Mouse (Mus musculus) megakaryocyte, adult 5-6 weeks (primary cell): ENCODE measurements at regions not wholly inside any gene's neighbourhood (a gene's known extent, or its start where the extent isn't known, plus 50 kb on each side); places are given as distances from the start of the nearest gene placed in this dataset.

Experiments
- ATAC-seq: 2 replicates; pipeline ENCODE4 v1.8.0; 2016; ENCODE audit warnings: mild to moderate bottlenecking, inconsistent platforms; ENCODE audit not compliant: poor library complexity, severe bottlenecking

DNA sequence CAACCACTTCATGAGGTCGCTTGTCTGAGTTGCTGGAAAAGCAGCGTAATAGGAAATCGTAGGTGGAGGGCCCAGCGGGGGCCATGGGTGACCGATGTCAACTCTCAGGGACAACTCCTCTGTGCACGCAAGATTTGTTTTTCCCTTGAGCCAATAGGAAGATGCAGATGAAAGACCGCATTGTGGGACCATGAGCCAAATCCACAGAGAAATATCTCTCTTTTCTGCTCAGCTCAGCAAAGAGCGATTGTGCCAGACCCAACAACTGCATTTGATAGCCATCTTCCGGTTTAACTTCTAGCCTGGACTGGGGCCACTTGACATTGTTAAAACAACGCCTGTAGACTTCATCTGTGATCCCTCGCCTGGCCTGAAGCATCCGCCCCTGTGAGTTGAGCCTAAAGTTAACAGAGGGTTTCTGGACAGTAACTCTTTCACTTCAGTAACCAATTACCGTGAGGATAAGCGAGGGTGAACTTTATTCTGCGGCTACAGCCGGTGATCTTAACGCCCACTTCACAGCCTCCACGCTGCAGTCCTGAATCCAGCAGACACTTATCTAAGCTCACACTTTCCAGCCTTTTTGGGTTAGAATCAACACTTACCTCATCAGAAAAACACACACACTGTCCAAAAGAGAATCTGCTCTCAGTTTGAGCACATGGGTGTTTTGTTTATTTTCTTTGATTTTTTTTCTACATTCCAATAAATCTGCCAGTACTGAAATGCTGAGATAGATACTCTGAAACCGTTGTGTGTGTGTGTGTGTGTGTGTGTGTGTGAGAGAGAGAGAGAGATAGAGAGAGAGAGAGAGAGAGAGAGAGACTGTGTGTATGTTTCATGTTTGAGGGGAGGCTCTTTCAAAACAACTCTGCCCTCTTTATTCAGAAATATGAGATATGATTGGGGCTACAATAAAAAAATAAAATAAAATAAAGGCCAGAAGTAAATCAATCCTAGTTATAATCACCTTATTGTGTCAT, 111.9 kb downstream of the Tomm20 start:
- peak; percentile 13 for ATAC-seq

DNA sequence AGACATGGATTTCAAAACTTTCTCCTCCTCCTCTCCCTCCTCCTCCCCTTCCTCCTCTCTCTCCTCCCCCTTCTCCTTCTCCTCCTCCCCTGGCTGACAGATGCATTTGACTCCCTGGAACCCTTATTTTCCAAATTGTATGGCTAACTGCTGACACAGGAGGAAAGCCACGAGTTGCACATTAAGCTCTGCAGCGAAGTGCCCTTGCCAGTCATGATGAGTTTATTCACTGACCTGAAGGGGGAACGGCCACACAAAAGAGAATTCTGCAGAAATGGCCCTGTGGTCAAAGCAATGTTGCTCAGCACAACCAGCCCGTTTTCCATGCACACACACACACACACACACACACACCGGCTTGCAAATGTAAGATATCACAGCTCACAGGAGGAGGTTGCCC, 112.6 kb downstream of the Tomm20 start:
- ATAC-seq: peak; percentile 10

DNA sequence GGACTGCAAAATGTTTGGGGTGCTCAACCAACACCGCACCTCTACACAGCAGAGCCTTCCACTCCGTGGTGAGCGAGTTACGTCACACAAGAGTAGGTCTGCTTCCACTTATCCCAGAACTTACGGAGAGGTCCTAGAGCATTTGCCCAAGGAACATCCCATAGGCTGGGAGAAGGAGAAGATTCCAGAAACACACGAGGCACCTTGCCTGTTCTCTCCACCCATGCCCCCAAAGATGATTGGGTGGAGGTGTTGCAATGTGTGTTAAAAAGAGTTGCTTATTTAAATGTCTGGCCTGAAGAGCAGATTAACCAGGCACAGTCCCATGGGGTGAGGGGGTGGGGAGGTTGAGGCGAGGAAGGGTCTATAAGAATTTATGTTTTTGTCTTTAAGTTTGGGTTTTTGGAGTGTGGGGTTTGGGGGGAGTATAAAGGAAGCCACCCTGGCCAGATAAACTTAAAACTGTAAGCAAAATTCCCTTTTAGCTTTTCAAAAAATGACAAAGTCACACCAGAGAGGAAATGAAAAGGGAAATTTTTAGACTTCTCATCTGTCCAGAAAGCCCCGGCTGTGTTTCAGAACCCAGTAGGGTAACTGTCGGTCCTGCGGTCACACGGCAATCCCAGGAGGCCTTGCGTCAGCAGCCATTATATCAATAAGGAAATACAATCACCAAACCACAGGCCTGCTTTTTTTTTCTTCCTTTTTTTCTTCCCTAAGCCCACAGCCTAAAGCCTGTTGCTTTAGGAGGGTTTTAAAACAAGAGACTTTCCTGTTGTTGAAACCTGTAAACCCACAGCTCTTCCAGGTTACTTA, 113.3 kb downstream of the Tomm20 start:
- ATAC-seq: peak; percentile 75

DNA sequence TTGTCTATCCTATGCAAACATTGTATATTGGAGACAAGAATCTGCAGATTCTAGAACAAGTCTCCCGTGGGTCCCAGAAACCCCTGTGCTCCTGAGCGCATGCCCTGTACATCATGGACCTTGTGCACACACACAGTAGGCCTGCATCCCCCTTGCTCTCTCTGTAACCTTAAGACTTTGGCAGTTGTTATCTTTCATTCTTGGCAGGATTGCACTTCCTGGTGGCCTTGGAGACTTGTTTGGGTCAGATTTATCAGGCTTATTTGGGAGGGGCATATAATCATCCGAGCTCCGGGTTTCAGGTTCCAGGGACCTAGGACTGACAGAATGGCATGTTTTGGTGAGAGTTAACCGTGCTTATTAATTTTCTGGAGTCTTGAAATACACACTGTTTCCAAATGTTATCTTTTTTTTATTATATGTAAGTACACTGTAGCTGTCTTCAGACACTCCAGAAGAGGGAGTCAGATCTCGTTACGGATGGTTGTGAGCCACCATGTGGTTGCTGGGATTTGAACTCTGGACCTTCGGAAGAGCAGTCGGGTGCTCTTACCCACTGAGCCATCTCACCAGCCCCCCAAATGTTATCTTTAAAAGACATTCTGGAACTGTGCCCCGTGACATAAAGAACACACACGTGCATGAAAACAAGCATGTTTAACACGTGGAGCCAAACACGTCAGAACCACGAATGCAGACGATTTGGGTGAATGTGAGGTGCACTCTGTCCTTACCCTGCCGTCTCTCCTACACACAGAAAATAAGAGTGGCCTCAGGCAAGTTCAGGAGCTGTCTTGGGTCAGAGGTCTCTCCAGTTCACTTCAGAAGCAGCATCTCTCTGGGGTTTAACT, 114.1 kb downstream of the Tomm20 start:
- no peak for ATAC-seq

DNA sequence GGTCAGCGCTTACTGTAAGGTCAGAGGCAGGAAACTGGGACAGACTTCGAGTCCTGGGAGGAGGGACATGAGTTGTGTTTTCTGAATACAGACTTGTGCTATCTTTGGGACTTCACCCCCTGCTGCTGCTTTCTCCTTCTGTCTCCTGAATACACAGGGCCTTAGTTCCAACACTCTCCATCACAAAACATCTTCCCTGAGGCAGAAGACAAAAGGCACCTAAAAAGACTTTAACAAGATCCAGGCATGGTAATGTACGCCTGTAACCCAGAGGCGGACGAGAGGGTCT, 115.5 kb downstream of the Tomm20 start:
- no peak for ATAC-seq

DNA sequence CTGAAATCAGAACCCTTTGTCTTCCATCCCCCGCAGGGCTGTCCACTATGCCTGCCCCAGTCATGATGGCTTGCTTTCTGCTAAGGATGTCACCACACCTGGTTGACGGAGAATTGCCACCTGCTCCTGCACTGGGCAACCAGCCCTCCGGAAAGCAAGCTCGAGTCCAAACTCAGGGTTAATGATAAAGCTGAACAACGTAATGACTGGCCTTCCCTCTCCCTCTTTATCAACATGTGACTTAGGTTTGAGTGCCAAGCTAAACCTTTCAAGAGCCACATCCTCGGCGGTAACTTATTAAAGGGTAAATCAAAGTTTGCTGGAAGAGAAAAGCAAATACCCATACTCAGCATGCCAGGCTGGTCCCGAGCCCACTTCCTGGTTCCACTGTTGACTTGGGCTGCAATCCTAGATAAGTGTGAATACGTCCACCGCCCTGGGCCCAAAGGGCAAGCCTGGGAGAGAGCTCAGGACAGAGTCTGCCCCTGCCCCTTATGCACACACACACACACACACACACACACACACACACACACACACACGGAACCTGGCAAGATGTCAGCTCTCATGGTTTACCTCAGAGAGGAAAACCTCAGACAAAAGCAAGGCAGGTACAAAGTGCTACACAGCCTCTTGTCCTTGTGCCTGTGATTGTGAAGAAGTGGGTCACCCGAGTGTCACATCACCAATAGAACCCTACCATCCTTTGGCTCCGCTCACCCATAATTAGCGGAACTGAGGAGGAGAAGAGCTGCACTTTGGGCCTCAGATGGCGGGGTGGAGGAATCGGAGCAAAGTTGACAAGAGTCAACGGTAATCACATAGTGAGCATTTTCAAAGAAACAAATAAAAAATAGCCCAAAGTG, 116.0 kb downstream of the Tomm20 start:
- no peak for ATAC-seq

DNA sequence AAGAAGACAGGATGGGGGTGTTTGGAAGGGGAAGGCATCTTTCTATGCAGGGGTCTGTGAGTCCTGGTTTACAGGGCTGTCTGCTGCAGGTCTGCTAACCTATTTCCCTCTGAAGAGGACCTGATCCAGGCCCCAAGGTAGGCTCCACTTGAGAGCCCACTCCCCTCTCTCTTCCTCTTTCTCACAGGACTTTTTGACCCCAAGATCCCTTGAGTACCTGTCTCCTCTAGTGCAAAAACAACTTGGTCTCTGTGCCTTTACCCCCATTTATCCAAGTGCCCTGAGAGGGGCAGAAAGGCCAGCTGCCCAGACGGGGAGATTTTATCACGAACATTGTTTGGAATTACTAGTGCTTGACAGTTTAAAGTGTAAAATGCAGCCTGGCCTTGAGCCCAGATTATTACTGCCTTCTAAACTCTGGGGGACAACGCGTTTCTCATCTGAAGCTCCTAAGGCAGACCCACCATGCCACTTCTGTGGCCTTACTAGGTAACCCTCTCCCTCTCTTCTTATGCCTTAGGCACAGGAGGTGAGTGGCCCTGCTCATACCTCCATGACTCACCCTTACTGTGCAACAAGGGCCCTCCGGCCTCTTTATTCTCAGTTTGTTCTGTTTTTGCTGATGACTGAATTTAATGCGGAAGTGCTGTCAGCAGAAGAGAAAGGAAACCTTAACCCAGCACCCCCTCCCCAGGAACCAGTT, 117.8 kb downstream of the Tomm20 start:
- ATAC-seq: peak; percentile 62

DNA sequence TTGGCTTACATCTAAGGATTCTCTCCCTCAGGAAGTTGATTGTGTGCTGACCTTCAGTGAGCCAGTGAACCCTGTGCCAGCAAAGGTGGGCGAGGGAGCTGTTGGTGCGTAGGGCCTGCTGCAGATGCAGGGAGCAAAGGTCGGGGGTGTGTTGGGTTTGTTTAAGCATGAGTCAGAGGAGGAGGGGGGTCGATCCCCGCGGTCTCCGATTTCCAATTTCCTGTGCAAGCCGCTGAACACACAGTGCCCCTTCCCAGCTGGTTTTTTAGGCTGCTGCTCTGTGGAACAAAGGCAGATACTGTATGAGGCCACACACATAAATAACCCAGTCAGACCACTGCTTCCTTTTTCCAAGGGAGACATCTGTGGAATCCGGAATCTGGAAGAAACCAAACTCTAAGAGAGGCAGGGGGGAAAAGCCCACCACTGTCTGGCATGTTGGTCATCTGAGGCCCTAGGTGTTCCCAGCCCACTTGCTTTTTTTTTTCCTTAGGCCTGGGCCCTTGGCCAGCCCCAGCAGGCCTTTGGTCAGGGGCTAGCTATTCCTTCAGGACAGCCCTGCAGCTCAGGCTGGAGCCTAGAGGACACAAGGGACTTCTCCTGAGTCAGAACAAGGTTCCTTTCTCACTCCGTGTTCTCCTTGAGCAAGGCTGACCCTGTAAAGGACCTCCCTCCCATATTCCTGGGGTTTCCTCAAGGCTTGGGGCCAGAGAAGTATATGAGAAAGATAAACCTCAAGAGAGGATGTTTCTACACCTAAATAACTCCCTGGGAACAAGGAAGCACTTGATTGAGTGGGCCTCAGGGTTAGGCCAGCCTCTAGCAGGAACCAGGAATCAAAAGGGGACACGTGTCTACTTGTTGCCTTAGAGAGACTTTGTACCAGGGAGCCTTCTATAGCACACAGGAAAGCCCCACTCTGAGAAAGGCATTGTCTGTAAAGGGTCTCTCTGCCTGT, 119.0 kb downstream of the Tomm20 start:
- peak; percentile 14; the same call in 1 of the 2 replicates for ATAC-seq

DNA sequence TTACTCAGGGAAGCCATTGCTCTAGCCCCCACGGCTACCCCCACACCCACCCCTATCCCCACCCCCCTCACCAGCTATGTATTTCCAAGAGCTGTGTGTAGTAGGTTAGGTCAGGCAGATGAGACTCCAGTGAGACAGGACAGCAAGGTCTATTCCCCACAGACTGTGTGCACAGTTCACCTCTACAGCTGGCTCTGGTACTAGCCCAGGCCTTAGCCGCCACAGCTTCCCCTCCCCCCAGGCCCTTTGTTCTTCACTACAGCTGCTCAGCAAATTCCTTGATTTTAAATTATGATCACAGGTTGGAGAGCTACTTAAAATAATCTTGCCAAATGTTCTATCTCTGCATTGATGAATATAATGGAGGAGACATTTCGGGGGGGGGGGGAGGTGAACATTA, 119.8 kb downstream of the Tomm20 start:
- no peak for ATAC-seq

DNA sequence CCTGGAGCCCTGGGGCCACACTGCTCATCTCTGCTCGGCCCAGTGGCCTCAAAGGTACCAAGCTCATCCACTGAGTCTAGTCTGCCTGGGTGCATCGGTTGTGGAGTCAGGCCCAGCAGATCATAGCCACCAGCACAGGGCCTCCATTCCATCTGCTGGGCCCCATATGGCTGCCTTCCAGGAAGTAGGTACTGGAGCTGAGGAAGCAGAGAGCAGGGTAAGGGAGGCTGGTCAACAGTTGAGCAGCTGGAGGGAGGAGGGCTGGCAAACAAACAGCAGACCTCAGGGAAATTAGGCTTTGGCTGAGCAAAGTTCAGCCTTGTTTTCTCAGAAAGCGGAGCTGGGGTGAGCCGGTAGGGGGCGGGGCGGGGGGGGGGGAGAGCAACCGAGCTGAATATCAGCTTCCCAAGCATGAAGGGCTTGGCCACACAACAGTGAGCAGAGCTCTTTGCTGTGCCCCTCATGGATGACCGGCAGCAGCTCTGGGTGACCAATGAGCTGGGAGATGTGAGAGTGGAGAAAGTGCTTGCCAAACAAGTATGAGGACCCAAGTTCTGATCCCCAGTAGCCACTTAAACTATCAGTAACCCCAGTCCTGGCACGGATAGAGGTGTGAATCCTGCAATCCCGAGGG, 121.0 kb downstream of the Tomm20 start:
- peak; percentile 26 for ATAC-seq

DNA sequence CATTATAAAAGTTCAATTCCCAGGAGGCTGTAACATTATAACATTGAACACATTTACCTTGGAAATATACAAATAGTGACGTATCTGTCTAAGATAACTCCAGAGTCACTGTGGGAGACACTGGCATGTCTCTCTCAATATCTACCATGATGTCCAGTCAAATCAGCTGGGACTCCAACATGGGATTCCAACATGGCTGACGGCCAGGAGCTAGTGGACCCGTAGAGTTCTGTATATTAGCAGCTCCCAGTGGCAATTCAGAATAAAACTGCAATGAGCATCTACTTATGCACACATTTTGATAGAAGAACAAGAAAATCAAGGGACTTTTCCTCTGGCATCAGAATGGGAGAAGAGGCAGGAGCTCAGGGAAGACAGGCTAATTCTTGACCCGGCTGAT, 123.4 kb downstream of the Tomm20 start:
- no peak for ATAC-seq

DNA sequence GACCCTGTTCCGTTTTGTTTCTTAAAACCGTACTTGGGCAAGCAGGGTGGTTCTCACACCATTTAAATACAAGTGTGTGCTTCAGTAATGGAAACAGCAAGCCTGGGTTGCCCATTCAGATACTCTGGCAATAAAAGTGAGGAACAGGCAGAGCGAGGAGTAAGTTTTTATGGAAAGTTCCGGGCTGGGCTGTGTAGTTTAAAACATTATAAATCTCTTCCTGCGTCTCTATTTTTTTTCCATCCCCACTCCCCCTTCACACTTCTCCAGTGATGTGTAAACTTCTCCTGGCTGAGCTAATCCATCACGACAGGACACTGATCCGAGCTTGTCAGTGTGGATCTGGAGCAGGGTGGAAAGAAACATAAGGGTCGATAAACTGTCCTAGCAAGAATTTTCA, 124.4 kb downstream of the Tomm20 start:
- no peak for ATAC-seq

DNA sequence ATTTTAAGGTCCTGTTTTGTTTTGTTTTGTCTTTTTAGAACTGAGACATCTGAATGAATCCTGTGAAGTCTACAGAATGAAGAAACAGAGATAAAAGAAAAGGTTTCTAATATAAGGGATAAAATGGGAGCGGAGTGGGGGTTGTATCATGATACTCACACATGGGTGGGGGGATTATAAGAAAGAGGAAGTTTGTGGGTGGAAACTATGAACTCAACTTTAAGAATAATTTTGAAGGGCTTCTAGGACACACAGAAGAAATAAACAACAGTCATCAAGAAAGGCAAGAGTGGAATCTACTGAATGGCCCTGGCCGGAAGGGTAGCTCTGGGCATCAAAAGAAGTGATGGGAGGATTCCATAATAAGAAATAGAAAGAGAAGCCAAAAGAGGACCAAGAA, 125.1 kb downstream of the Tomm20 start:
- ATAC-seq: no peak

DNA sequence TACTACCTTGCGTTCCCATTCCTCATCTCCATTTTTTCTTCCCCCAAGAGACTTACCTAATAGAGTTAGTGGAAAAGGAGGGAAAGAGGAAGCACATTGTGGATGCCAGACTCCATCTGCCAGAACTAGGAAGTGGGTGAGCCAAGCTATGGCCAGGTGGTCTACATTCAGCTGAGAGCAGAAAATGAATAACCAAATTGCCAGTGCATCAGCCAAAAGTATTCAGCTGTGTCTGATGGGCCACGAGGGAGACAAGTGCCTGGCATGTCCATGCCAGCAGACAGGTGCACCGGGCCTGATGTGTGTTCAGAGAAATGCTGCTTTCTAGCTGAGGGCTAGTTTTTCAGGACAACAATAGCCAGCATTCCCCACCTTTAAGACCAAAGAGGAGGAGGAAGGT, 126.4 kb downstream of the Tomm20 start:
- ATAC-seq: peak; percentile 45; the same call in 1 of the 2 replicates

DNA sequence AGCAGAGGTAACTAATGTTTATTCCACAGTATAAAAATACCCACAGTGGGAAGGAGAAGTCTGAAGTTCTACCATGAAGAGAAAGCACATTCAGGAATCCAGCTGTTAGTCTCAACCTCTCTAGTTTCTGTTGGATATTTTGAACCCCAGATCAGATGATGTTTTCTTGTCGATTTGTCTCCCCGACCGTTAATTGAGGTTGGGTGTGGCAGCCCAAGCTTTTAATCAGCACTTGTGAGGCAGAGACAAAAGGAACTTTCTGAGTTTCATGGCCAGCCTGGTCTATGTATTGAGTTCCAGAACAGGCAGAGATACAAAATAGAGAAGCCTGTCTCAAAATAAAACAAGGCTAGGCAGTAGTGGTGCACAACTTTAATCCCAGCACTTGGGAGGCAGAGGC, 129.5 kb downstream of the Tomm20 start:
- no peak for ATAC-seq

DNA sequence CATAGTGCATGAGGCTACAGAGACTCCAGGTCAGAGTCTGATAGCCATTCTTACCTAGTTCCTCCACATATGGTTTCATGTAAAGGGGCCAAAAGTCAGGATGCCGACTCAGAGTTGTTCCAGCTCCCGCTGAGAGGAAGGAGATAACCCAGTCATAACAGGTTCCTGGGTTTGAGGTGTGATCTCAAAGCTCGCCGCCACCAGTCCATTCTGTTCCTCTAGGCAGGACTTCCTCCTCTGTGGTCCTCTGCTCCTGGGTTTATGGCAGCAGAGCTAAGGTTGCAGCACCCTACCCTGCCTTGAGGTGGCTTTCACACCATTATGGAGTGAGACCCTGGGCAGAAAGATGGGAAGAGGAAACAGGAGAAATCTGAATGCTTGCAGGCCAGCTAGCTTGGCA, 131.2 kb downstream of the Tomm20 start:
- ATAC-seq: peak; percentile 73

DNA sequence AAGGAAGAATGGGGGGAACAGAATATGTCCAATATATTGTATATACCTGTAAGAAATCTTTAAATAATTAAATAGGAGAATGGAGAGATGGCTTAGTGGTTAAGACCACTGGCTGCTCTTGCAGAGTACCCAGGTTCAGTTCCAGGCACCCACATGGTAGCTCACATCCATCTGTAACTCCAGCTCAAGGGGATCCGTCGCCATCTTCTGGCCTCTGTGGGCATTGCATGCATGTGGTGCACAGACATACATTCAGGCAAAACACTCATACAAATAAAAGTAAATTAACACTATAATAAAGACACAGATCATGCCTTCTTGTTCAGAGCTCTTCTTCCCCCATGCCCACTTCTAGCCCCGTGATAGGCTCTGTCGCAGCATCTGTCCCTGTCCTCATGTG, 132.0 kb downstream of the Tomm20 start:
- ATAC-seq: no peak

DNA sequence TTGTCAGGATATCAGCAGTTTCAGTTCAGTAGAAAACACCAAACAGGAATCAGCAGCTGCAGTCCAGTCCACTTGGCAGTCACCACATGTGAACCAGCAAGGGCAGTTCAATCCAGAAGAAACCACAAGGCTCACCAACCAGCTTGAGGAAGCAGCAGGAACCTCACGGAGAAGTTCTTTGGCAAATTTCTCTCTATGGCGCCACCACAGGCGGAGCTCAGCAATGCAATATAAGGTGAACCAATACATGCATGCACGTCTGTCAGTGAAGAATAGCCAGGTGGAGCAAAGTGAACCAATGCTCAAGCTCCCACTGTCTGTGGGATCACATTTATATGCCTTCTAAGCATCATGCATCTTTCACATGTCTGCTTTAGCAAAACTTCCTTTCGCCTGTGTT, 132.9 kb downstream of the Tomm20 start:
- no peak for ATAC-seq
